Mouse (Mus musculus) heart, embryonic 16.5 days (tissue): ENCODE data around the gene Arfgap2. TPM values are rescaled to one million over a fixed set of nuclear protein-coding genes. Genes with fewer than 3 reads are reported as not detected.

Experiments used
- polyA plus RNA-seq: library from polyadenylated mRNA; unstranded; fragments of >200 nt; fragmentation: Nextera tagmentation; extraction: Ambion mirVana; gene quantifications from 2 replicates; pipeline ENCODE4 v1.2.1, GENCODE M21; 2015

Gene Arfgap2
- polyA plus RNA-seq, 1 experiment from 2014 or later: 64.9 TPM

Other genes with a start within 250 kb of the Arfgap2 start
- 40.9 and 43.4 TPM in 2 replicates for gene Rapsn, start 229.4 kb upstream of the Arfgap2 start, polyA plus RNA-seq
- gene Psmc3, start 211.0 kb upstream of the Arfgap2 start, polyA plus RNA-seq: 239 and 255 TPM in 2 replicates
- 56.9 and 61.3 TPM in 2 replicates for gene Slc39a13, start 194.6 kb upstream of the Arfgap2 start, polyA plus RNA-seq
- gene Spi1, start 182.6 kb upstream of the Arfgap2 start, polyA plus RNA-seq: 3.6 and 5.2 TPM in 2 replicates
- 1,022 and 1,203 TPM in 2 replicates for gene Mybpc3, start 146.8 kb upstream of the Arfgap2 start, polyA plus RNA-seq
- 5.8 and 6.1 TPM in 2 replicates for gene Madd, start 81.1 kb upstream of the Arfgap2 start, polyA plus RNA-seq
- 4.4 and 4.8 TPM in 2 replicates for gene Nr1h3, start 62.1 kb upstream of the Arfgap2 start, polyA plus RNA-seq
- gene Acp2, start 62.1 kb upstream of the Arfgap2 start, polyA plus RNA-seq: 15.0 and 19.2 TPM in 2 replicates
- 11.5 and 11.7 TPM in 2 replicates for gene Ddb2, start 28.0 kb upstream of the Arfgap2 start, polyA plus RNA-seq
- 60.4 and 64.0 TPM in 2 replicates for gene Pacsin3, start 9.0 kb upstream of the Arfgap2 start, polyA plus RNA-seq
- 42.9 and 46.0 TPM in 2 replicates for gene 1110051M20Rik, start 179.7 kb downstream of the Arfgap2 start, polyA plus RNA-seq
- 3.9 and 4.5 TPM in 2 replicates for gene Lrp4, start 192.5 kb downstream of the Arfgap2 start, polyA plus RNA-seq